Mouse (Mus musculus): Measurements from ENCODE around the gene Prkcsh. TPM values are rescaled to one million over a fixed set of nuclear protein-coding genes. Genes with fewer than 3 reads are reported as not detected.

Prkcsh gene
- 63.2 and 64.1 TPM in 2 replicates for polyA plus RNA-seq (2012; rRNA removed; ENCODE audit: low replicate concordance)

DNA sequence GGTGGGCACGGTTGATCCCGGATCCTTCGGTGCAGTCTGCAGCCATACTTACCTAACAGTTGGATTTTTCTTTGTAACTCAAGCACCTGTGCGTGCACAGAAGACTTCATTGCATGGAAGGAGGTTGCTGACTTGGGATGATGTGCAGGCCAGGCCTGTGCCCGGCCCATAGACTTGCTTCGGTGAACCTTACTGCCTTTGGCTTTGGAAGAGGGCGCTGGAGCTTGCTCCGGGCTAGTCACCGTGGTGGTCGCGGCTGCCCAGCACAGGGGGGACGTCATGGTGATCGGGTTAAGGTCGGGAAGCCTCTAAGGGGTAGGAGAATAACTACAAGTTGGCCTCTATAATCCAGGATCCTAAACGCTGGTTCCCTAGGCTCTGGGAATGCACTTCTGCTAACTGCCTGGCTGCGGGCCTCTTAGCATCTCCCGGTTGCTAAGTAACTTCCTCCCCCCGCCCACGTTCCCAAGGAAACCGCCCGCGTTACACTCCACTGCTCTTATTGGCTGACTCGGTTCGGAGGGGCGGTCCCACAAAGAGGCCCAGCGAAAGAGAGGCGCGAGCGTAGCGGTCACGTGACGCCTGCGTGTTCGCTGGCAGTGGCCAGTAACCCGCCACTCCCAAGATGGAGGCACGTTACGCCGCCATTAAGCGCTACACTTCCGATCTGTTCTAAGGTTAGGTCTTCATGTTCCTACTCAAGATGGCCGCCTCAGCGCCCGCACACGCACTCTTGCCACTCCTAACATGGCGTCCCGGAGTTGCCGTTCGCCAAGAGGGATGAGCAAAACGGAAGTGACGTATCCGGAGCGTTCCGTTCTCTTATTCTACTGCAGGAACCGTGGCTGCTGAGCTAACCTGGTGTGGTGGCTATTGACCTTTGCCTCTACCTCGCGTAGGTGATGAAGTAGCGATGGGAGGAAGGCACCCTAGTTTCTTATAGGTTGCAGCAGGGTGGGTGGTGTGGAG is at the start of gene Prkcsh, which contains the start of gene Ccdc151:
Prkcsh (plus strand) TSS at position 613 of the 969 bp plus-strand sequence.
Ccdc151 (minus strand) TSS at position 441 of the 969 bp plus-strand sequence.

GRCm38 (mm10) chr9:21955570-21956281 is 46.9 kb upstream of the Prkcsh start, which contains the start of gene Swsap1:
Gene Swsap1, plus strand, starts transcription at chr9:21955755.

GRCm38 (mm10) chr9:21963417-21963816 is 39.2 kb upstream of the Prkcsh start, which contains the start of gene Epor:
Gene Epor, minus strand, starts transcription at chr9:21963506.

DNA sequence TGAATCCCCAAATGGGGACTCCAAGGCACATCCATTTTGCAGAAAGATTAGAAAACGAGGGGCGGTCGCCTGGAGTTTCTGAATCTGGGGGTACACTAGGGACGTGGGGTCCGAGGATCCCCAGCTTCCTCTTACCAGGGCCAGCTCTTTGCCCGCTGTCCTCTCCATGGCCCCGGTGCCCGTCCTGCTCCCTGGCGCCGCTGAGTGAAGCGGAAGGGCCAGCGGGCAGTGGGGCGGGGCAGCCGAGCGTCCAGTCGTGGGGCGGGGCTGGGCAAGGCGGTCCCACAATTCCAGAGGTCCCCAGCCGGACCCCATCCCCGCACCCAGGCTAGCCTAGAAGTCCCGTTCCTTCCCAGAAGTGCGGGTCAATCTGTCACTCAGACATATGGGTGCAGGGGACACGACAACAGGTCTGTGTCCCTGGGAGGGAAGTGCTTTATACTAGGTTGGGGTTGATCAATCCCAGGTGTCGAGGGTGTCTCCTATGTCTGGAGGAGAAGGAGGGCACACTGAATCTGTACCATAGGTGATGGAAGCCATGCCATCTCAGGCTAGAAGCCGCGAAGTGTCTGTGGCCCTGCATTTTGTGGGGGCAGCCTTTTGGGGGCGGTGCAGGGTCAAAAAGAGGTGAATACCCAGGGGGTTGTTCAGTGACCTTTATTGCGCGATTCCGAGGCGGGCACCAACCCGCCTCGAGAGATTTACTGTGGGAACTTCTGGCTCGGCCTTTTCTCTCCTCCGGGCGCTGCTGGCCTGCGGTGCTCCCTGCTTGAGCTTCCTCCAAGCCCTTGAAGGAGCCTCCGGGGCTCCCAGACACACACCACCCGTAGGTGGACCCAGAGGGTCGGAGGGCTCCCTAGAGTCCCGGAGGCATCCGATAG is 13.1 kb upstream of the Prkcsh start, which contains the start of gene Rgl3:
Rgl3 (minus strand) TSS at position 217 of the 881 bp plus-strand sequence.

GRCm38 (mm10) chr9:22051958-22052254 is 49.3 kb downstream of the Prkcsh start, which contains the start of gene Elavl3:
Gene Elavl3, minus strand, starts transcription at chr9:22052023.

Other genes starting within 250 kb of the Prkcsh start
- 1.5 and 2.2 TPM in 2 replicates for gene Spc24, start 242.5 kb upstream of the Prkcsh start, polyA plus RNA-seq (2012; rRNA removed; ENCODE audit: low replicate concordance)
- gene Kank2, start 204.1 kb upstream of the Prkcsh start, polyA plus RNA-seq (2012; rRNA removed; ENCODE audit: low replicate concordance), result 46.1 and 74.2 TPM in 2 replicates
- 133 and 228 TPM in 2 replicates for gene Angptl8, start 167.3 kb upstream of the Prkcsh start, polyA plus RNA-seq (2012; rRNA removed; ENCODE audit: low replicate concordance)
- gene Dock6, start 150.2 kb upstream of the Prkcsh start, polyA plus RNA-seq (2012; rRNA removed; ENCODE audit: low replicate concordance), result 77.8 and 82.0 TPM in 2 replicates
- gene Rab3d, start 84.6 kb upstream of the Prkcsh start, polyA plus RNA-seq (2012; rRNA removed; ENCODE audit: low replicate concordance), result 114 and 133 TPM in 2 replicates
- gene Ccdc159, start 75.3 kb upstream of the Prkcsh start, polyA plus RNA-seq (2012; rRNA removed; ENCODE audit: low replicate concordance), result 5.7 and 9.4 TPM in 2 replicates
- gene Tmem205, start 75.2 kb upstream of the Prkcsh start, polyA plus RNA-seq (2012; rRNA removed; ENCODE audit: low replicate concordance), result 229 and 258 TPM in 2 replicates
- 15.2 and 35.3 TPM in 2 replicates for gene Plppr2, start 65.8 kb upstream of the Prkcsh start, polyA plus RNA-seq (2012; rRNA removed; ENCODE audit: low replicate concordance)
- 5.3 and 10.7 TPM in 2 replicates for gene Swsap1, start 47.1 kb upstream of the Prkcsh start, polyA plus RNA-seq (2012; rRNA removed; ENCODE audit: low replicate concordance)
- gene Epor, start 39.3 kb upstream of the Prkcsh start, polyA plus RNA-seq (2012; rRNA removed; ENCODE audit: low replicate concordance), result 14.0 and 19.5 TPM in 2 replicates
- 25.8 and 37.5 TPM in 2 replicates for gene Rgl3, start 13.4 kb upstream of the Prkcsh start, polyA plus RNA-seq (2012; rRNA removed; ENCODE audit: low replicate concordance)
- gene Ccdc151, start 172 bp upstream of the Prkcsh start, polyA plus RNA-seq (2012; rRNA removed; ENCODE audit: low replicate concordance), result 0.20 TPM in 1 of 2 replicates, not detected in the other
- gene Elavl3, start 49.2 kb downstream of the Prkcsh start, polyA plus RNA-seq (2012; rRNA removed; ENCODE audit: low replicate concordance), result 0.12 and 0.13 TPM in 2 replicates
- not detected in 2 replicates for gene Gm49318, start 68.5 kb downstream of the Prkcsh start, polyA plus RNA-seq (2012; rRNA removed; ENCODE audit: low replicate concordance)
- gene Zfp653, start 68.6 kb downstream of the Prkcsh start, polyA plus RNA-seq (2012; rRNA removed; ENCODE audit: low replicate concordance), result 16.2 and 26.2 TPM in 2 replicates
- gene Ecsit, start 82.6 kb downstream of the Prkcsh start, polyA plus RNA-seq (2012; rRNA removed; ENCODE audit: low replicate concordance), result 50.9 and 75.0 TPM in 2 replicates
- gene Cnn1, start 96.4 kb downstream of the Prkcsh start, polyA plus RNA-seq (2012; rRNA removed; ENCODE audit: low replicate concordance), result 52.5 and 58.1 TPM in 2 replicates
- gene Elof1, start 114.4 kb downstream of the Prkcsh start, polyA plus RNA-seq (2012; rRNA removed; ENCODE audit: low replicate concordance), result 138 and 169 TPM in 2 replicates
- 477 and 607 TPM in 2 replicates for gene Acp5, start 132.9 kb downstream of the Prkcsh start, polyA plus RNA-seq (2012; rRNA removed; ENCODE audit: low replicate concordance)
- 49.0 and 67.1 TPM in 2 replicates for gene Pigyl, start 154.0 kb downstream of the Prkcsh start, polyA plus RNA-seq (2012; rRNA removed; ENCODE audit: low replicate concordance)
- gene Zfp872, start 185.3 kb downstream of the Prkcsh start, polyA plus RNA-seq (2012; rRNA removed; ENCODE audit: low replicate concordance), result 0.11 and 0.30 TPM in 2 replicates
- 19.2 and 19.9 TPM in 2 replicates for gene Zfp809, start 222.9 kb downstream of the Prkcsh start, polyA plus RNA-seq (2012; rRNA removed; ENCODE audit: low replicate concordance)